Mouse (Mus musculus): Measurements from ENCODE around the gene Flcn.

DNA sequence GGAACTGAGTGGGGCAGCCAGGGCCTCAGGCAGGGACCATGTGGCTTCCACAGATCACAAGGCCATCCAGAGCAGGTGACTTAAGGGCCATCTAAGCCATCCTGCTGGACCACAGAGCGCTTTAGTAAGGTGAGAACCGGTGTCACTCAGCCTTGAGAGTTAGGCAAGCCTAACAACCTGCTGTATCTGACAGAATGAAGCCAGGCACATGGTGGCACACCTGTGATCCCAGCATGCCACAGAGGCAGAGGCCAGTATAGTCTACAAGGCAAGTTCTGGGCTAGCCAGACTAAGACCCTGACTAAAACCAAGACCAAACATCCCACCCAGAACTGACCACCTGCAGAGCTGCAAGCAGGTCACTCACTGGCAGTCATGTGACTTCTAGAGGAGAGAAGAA, 4.2 kb downstream of the Flcn start:
- TF ChIP-seq CTCF (IDR thresholded peaks at IDR 0.05; ENCODE audit: insufficient read depth, low read length): no peak
- no peak for TF ChIP-seq POLR2A (IDR thresholded peaks at IDR 0.05; ENCODE audit: borderline replicate concordance, extremely low read depth, low read depth, low read length)

Data from lung, adult 2 months (tissue).